Mouse (Mus musculus) liver, embryonic 14.5 days (tissue): ENCODE data around the gene Fam189b.

ENCODE experiments used
- CTCF ChIP-seq: IDR thresholded peaks from 2 replicates; pipeline ENCODE4 v1.5.1; 2016; ENCODE audit warnings: antibody characterized with exemption, low read depth, control low read depth
- EP300 ChIP-seq: IDR thresholded peaks from 2 replicates; pipeline ENCODE4 v1.6.1; 2016; ENCODE audit warnings: antibody characterized with exemption, low read depth

DNA sequence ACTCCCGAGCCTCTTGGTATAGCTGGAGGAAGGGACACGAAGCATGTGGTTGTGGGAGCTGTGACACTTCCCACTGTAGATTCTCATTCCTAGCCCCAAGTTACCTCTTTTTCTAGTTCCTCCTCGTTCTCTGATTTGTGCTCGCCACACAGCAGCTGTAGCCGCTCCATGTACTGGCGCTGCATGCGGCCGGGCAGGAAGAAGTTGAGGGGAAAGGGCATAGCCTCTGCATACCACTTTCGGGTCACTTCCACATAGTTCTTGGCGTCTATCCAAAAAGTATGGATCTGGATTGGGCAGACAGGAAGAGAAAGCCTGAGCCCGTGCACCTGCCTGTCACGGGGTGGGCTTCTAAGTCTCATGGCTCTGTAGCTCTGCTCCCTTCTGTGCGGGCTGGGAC, 27.2 kb downstream of the Fam189b start:
- TF ChIP-seq CTCF (no peak), EP300 (no peak)
